ENCODE assay signal across 1 mouse cellular context in the genomic region with DNA sequence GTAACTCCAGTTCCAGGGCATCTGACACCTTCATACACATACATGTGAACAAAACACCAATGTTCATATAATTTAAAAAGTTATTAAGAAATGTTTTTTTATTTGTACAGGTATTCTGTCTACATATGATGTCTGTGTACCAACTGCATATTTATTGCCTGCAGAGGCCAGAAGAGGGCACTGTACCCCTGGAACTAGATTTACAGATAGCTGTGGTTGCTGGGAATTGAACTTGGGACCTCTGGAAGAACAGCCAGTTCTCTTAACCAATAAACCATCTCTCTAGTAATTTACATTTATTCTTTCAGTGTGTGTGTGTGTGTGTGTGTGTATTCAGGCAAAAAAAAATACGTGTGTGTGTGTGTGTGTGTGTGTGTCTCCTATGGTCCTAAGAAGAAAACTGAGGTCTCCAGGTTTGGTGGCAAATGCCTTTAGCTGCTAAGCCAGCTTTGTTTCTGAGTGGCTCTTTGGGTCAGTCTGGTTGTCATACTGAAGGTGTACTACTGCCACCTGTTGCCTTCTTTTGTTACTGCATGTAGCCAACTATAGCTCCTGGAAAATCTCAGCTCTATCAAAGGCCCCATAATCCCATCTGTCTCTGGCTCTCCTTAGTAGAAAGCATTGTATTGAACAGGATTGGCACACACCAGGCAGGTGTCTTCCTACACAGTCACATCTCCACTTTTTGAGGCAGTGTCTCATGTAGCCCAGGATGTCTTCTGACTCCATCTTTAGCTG.
A peak's percentile ranks its signal among the peaks of the same experiment; 100 is the strongest.
TF ChIP-seq lines count a peak whose summit lies in the region.

No protein-coding gene starts in this region.

TF ChIP-seq in CH12.LX, 34 proteins besides CTCF, POLR2A, EP300 and RAD21:
- TF ChIP-seq NRF1 (IDR thresholded peaks at IDR 0.05; ENCODE audit: low read depth, low read length) = no peak
- no peak for TF ChIP-seq PAX5 (IDR thresholded peaks at IDR 0.05; ENCODE audit: low read length)
- TF ChIP-seq SMC3 (IDR thresholded peaks at IDR 0.05; ENCODE audit: low read depth, low read length) = peak; percentile 97
- peak; percentile 91 for TF ChIP-seq ZC3H11A (IDR thresholded peaks at IDR 0.05; ENCODE audit: low read depth, low read length)
- no peak for TF ChIP-seq IRF4 (IDR thresholded peaks at IDR 0.05; ENCODE audit: low read depth, low read length)
- TF ChIP-seq ZMIZ1 (IDR thresholded peaks at IDR 0.05; ENCODE audit: low read depth, low read length) = no peak
- no peak for TF ChIP-seq CHD2 (IDR thresholded peaks at IDR 0.05; ENCODE audit: low read length)
- no peak for TF ChIP-seq JUND (conservative IDR thresholded peaks at IDR 0.05; ENCODE audit: low read depth, low read length)
- no peak for TF ChIP-seq ZNF384 (IDR thresholded peaks at IDR 0.05; ENCODE audit: low read depth, low read length)
- no peak for TF ChIP-seq USF1 (IDR thresholded peaks at IDR 0.05; ENCODE audit: low read depth, low read length)
- no peak for TF ChIP-seq MAFK (IDR thresholded peaks at IDR 0.05; ENCODE audit: insufficient replicate concordance, low read length)
- no peak; the same call in 1 of the 2 replicates for TF ChIP-seq NELFE (IDR thresholded peaks at IDR 0.05; ENCODE audit: low read depth, low read length)
- no peak for TF ChIP-seq POLR2AphosphoS2 (IDR thresholded peaks at IDR 0.05; ENCODE audit: low read depth, low read length)
- no peak for TF ChIP-seq HCFC1 (IDR thresholded peaks at IDR 0.05; ENCODE audit: low read depth, low read length)
- TF ChIP-seq SIN3A (IDR thresholded peaks at IDR 0.05; ENCODE audit: low read length) = no peak
- TF ChIP-seq MYC (IDR thresholded peaks at IDR 0.05; ENCODE audit: low read depth, low read length) = 0 out of 2 replicates have a peak, but pooled peaks have one; percentile 49
- TF ChIP-seq TBP (conservative IDR thresholded peaks at IDR 0.05; ENCODE audit: low read depth, low read length) = no peak
- no peak for TF ChIP-seq BHLHE40 (IDR thresholded peaks at IDR 0.05; ENCODE audit: low read depth, low read length)
